Mouse (Mus musculus) kidney, embryonic 16.5 days (tissue): ENCODE measurements around the gene Nefh. TPM values are rescaled to one million over a fixed set of nuclear protein-coding genes. Genes with fewer than 3 reads are reported as not detected.

Experiments
- microRNA-seq: library from miRNA; unstranded; fragments of <30 nt; microRNA quantifications from one replicate; pipeline ENCODE4, GENCODE M21; 2016
- polyA plus RNA-seq: library from polyadenylated mRNA; unstranded; fragments of >200 nt; fragmentation: Nextera tagmentation; extraction: Ambion mirVana; gene quantifications from 2 replicates; pipeline ENCODE4 v1.2.1, GENCODE M21; 2015

The Nefh gene
- polyA plus RNA-seq, 1 experiment from 2014 or later: 0.19 TPM

Small RNA genes lying within 50 kb of the gene (microRNA-seq; reads per million reads assigned to microRNA genes)
- gene Mir6918: not detected

Other genes with a start within 250 kb of the Nefh start
- gene Uqcr10, start 243.7 kb downstream of the Nefh start, polyA plus RNA-seq: 915 and 962 TPM in 2 replicates
- 70.9 and 71.8 TPM in 2 replicates for gene Zmat5, start 243.4 kb downstream of the Nefh start, polyA plus RNA-seq
- 0.12 TPM in 2 replicates for gene Cabp7, start 201.3 kb downstream of the Nefh start, polyA plus RNA-seq
- 53.0 and 53.8 TPM in 2 replicates for gene Nf2, start 98.5 kb downstream of the Nefh start, polyA plus RNA-seq
- gene Nipsnap1, start 74.1 kb downstream of the Nefh start, polyA plus RNA-seq: 92.2 and 92.6 TPM in 2 replicates
- gene Thoc5, start 52.7 kb downstream of the Nefh start, polyA plus RNA-seq: 39.0 and 39.5 TPM in 2 replicates
- gene Ap1b1, start 38.8 kb upstream of the Nefh start, polyA plus RNA-seq: 76.9 and 79.1 TPM in 2 replicates
- gene Rasl10a, start 110.1 kb upstream of the Nefh start, polyA plus RNA-seq: 2.9 and 3.0 TPM in 2 replicates
- 28.4 and 28.7 TPM in 2 replicates for gene Gas2l1, start 117.3 kb upstream of the Nefh start, polyA plus RNA-seq
- 35.1 and 39.0 TPM in 2 replicates for gene Rhbdd3, start 150.9 kb upstream of the Nefh start, polyA plus RNA-seq
- gene Ewsr1, start 151.2 kb upstream of the Nefh start, polyA plus RNA-seq: 859 and 884 TPM in 2 replicates
- gene Emid1, start 204.2 kb upstream of the Nefh start, polyA plus RNA-seq: 230 and 247 TPM in 2 replicates